7 mouse cellular contexts compared by ENCODE assay signal in the genomic region with DNA sequence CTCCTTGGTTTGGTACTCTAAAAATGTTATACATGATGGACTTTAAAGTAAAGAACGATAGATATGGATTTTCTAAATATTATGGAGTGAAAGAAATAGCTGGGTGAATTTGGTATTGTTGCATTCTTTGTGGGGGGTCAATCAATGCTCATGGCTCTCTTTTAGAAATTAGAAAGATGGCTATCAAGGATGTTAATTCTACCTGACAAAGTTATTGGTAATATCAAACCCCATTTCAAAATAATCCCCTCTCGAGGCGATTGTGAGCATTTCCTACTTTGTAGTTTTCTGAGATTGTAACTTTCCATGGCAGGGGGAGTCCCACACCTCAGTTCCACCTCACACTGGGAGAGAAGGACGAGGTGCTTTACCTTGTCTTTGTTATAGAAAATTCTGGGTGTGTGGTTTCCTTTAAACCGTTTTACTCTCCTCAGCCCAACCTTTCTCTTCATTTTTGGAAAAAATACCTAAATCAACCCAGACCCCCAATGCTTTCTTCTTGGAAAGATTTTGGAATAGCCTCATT.
DNase-seq lines count a peak whose midpoint lies in the region; ATAC-seq and TF ChIP-seq lines count a peak whose summit lies in the region.

No protein-coding gene starts in this region.

- no peaks in the 10 kb centered on the region for H3K9me3 ChIP-seq in liver, embryonic 12.5 days (replicated peaks)
- no peaks in the 10 kb centered on the region for H3K9me3 ChIP-seq in forebrain, embryonic 11.5 days (ENCODE audit: control insufficient read depth, low read length)
- no peaks in the 10 kb centered on the region for H3K9me3 ChIP-seq in intestine, postnatal 0 days (ENCODE audit: control insufficient read depth)
- no peaks in the 10 kb centered on the region for H3K9me3 ChIP-seq in stomach, embryonic 14.5 days (ENCODE audit: control insufficient read depth, low read depth, low read length)

- H3K4me2 ChIP-seq in liver, embryonic 12.5 days = no peak overlapping the region
- peak overlapping the region; percentile 58 for H3K4me2 ChIP-seq in forebrain, embryonic 11.5 days (ENCODE audit: low read depth, low read length, severe bottlenecking)
- H3K4me2 ChIP-seq in intestine, postnatal 0 days (replicated peaks; ENCODE audit: low read depth) = peak overlapping the region; percentile 59
- H3K4me2 ChIP-seq in stomach, embryonic 14.5 days (replicated peaks; ENCODE audit: low read depth, low read length) = peak overlapping the region; percentile 44

- no peak overlapping the region for H3K27ac ChIP-seq in liver, embryonic 12.5 days
- H3K27ac ChIP-seq in forebrain, embryonic 11.5 days (ENCODE audit: low read depth, low read length) = peak overlapping the region; percentile 96
- H3K27ac ChIP-seq in intestine, postnatal 0 days (ENCODE audit: low read depth, low read length) = no peak overlapping the region
- peak overlapping the region; percentile 93 for H3K27ac ChIP-seq in stomach, embryonic 14.5 days (ENCODE audit: low read length)

- H3K36me3 ChIP-seq in liver, embryonic 12.5 days = no peaks in the 10 kb centered on the region
- H3K36me3 ChIP-seq in forebrain, embryonic 11.5 days (ENCODE audit: control insufficient read depth, insufficient read depth, low read length) = no peaks in the 10 kb centered on the region
- H3K36me3 ChIP-seq in intestine, postnatal 0 days (ENCODE audit: control insufficient read depth, insufficient read depth) = no peaks in the 10 kb centered on the region
- peaks cover 11% of the 10 kb centered on the region; the same call in 1 of the 2 replicates for H3K36me3 ChIP-seq in stomach, embryonic 14.5 days (ENCODE audit: control insufficient read depth, insufficient read depth, low read length)

- peaks cover 46% of the 10 kb centered on the region for H3K27me3 ChIP-seq in liver, embryonic 12.5 days (replicated peaks)
- no peaks in the 10 kb centered on the region for H3K27me3 ChIP-seq in forebrain, embryonic 11.5 days (ENCODE audit: control insufficient read depth, insufficient read depth, low read length)
- peaks cover 4% of the 10 kb centered on the region; the same call in 1 of the 2 replicates for H3K27me3 ChIP-seq in intestine, postnatal 0 days (replicated peaks; ENCODE audit: control insufficient read depth, insufficient read depth, low read length)
- no peaks in the 10 kb centered on the region for H3K27me3 ChIP-seq in stomach, embryonic 14.5 days (ENCODE audit: control insufficient read depth, insufficient read depth, low read length)

- H3K4me1 ChIP-seq in liver, embryonic 12.5 days = no peaks in the 10 kb centered on the region
- peaks cover 14% of the 10 kb centered on the region for H3K4me1 ChIP-seq in forebrain, embryonic 11.5 days (replicated peaks; ENCODE audit: control insufficient read depth, insufficient read depth, low read length)
- no peaks in the 10 kb centered on the region for H3K4me1 ChIP-seq in intestine, postnatal 0 days (replicated peaks; ENCODE audit: control insufficient read depth, insufficient read depth, low read length)
- peaks cover 15% of the 10 kb centered on the region; the same call in 1 of the 2 replicates for H3K4me1 ChIP-seq in stomach, embryonic 14.5 days (ENCODE audit: control insufficient read depth, insufficient read depth, low read length)

- peak overlapping the region; percentile 14; the same call in 1 of the 2 replicates for H3K4me3 ChIP-seq in liver, embryonic 12.5 days
- peak overlapping the region; percentile 67 for H3K4me3 ChIP-seq in forebrain, embryonic 11.5 days (ENCODE audit: low read depth, low read length)
- peak overlapping the region; percentile 43 for H3K4me3 ChIP-seq in intestine, postnatal 0 days (ENCODE audit: low read depth, low read length)
- peak overlapping the region; percentile 78 for H3K4me3 ChIP-seq in stomach, embryonic 14.5 days (ENCODE audit: low read depth, low read length)

- TF ChIP-seq CTCF in intestine, postnatal 0 days (IDR thresholded peaks at IDR 0.05; ENCODE audit: low read depth) = no peak

- DNase-seq in liver = no peak
- DNase-seq in forebrain, embryonic 11.5 days (ENCODE audit: low spot score) = no peak
- no peak for DNase-seq in cerebellum, adult 9-11 months
- no peak for DNase-seq in kidney, adult 9 months

- H3K9ac ChIP-seq in liver, embryonic 12.5 days = no peak overlapping the region
- peak overlapping the region; percentile 95 for H3K9ac ChIP-seq in forebrain, embryonic 11.5 days (ENCODE audit: low read length)
- no peak overlapping the region for H3K9ac ChIP-seq in intestine, postnatal 0 days (ENCODE audit: low read depth, low read length)
- peak overlapping the region; percentile 84 for H3K9ac ChIP-seq in stomach, embryonic 14.5 days (replicated peaks; ENCODE audit: low read depth, low read length)

- WGBS in liver, embryonic 12.5 days (ENCODE audit: insufficient replicate concordance) = 43% methylated on average over 5 of the region's 5 CpGs
- WGBS in forebrain, embryonic 11.5 days = 32% methylated on average over 5 of the region's 5 CpGs
- WGBS in intestine, postnatal 0 days = 55% methylated on average over 5 of the region's 5 CpGs
- 16% methylated on average over 5 of the region's 5 CpGs for WGBS in stomach, embryonic 14.5 days

- no peak for ATAC-seq in liver, embryonic 12.5 days
- ATAC-seq in forebrain, embryonic 11.5 days (replicated peaks; ENCODE audit: low FRiP score) = no peak
- ATAC-seq in intestine, postnatal 0 days = no peak
- ATAC-seq in stomach, embryonic 14.5 days (ENCODE audit: insufficient number of reproducible peaks, insufficient read depth, low FRiP score, low read depth) = no peak

Comparison
In these comparisons a context has a peak if more than half of its experiments do, and no peak if none do; other contexts are left out.
1. H3K27ac ChIP-seq: peak in forebrain, embryonic 11.5 days (single experiment) and stomach, embryonic 14.5 days (single experiment); none in liver, embryonic 12.5 days (single experiment) and intestine, postnatal 0 days (single experiment).
2. H3K4me3 ChIP-seq: peak in every context shown above with its lines; median percentile 78 in stomach, embryonic 14.5 days; 67 in forebrain, embryonic 11.5 days; 43 in intestine, postnatal 0 days; 14 in liver, embryonic 12.5 days.
3. H3K9ac ChIP-seq: peak in forebrain, embryonic 11.5 days (single experiment) and stomach, embryonic 14.5 days (single experiment); none in liver, embryonic 12.5 days (single experiment) and intestine, postnatal 0 days (single experiment).